Mouse (Mus musculus) left cerebral cortex, adult 18-20 months (tissue): ENCODE measurements around the gene Senp8. TPM values are rescaled to one million over a fixed set of nuclear protein-coding genes. Genes with fewer than 3 reads are reported as not detected.
"Not testable (repeated sequence)": the region's sequence is repeated elsewhere in the genome, so short reads cannot be mapped to it uniquely, and the experiment has no call there.

Experiments used
- DNase-seq, 2 experiments: peaks; one replicate each; pipeline ENCODE4 v3.0.0; 2021 to 2022; ENCODE audit warnings: low spot score in 2 of 2, mixed read lengths in 1 of 2
- long read RNA-seq, 2 experiments: library from polyadenylated mRNA; stranded (forward); transcript quantifications; one replicate each; pipeline ENCODE4 v2.0.0; 2021
- total RNA-seq, 2 experiments: library from RNA; stranded (reverse); gene quantifications; 2 replicates each; pipeline ENCODE4 v1.2.3; 2021

The Senp8 gene
- total RNA-seq, result 10 to 100 TPM in 1 of 2 experiments, 1 to 10 TPM in 1; 9.9 to 11.6 TPM
- long read RNA-seq, experiment 1, partial matches to known transcripts, result 0 of 4 reads
- long read RNA-seq, experiment 1, other reads (novel, unspliced or antisense), result 0 of 4 reads
- long read RNA-seq, experiment 2, partial matches to known transcripts, result 0 of 1 reads
- long read RNA-seq, experiment 2, other reads (novel, unspliced or antisense), result 1 of 1 reads

GRCm38 (mm10) chr9:59750267-59751065 lies at the start of gene Senp8, which contains the start of gene Myo9a:
Gene Senp8 (minus strand): TSS chr9:59750710.
Gene Myo9a (plus strand): TSS chr9:59750896.
- DNase-seq, result peak; percentile 99 to 100

DNA sequence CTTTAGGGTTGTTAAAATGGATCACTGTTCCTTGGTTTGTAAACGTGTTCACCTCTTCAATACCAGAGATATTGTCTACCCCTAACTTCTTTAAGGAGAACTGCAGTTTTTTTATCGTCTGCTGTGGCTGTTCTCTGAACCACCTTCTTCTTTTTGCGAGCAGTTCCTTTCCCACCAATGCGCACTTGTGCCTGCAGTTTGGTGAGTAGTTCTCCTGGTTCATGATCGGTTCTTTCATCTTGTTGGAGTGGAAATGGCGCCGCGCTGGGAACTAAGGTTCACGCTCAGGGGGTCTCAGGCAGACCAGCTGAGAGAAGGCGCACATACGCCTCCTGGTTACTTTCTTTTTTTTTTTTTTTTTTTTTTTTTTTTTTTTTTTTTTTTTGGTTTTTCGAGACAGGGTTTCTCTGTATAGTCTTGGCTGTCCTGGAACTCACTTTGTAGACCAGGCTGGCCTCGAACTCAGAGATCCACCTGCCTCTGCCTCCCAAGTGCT lies 16.5 kb upstream of the Senp8 start:
- not testable (repeated sequence) for DNase-seq

GRCm38 (mm10) chr9:59760515-59760914 lies 10.0 kb upstream of the Senp8 start:
- no peak for DNase-seq

DNA sequence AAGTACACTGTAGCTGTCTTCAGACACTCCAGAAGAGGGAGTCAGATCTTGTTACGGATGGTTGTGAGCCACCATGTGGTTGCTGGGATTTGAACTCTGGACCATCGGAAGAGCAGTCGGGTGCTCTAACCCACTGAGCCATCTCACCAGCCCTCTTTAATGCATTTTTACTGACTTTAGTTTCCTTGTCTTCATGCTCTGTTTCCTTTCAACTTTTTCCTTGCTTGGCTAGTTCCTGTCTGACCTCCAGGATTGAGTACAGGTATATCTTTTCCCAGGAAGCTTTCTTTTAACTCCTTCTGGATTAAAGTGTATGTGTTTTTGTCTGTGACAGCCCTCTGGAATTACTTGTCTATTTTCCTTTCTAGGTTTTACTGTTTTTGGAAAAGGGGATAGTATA lies 6.5 kb upstream of the Senp8 start:
- DNase-seq, result not testable (repeated sequence)

- no peak for DNase-seq
These were observed 4.7 kb upstream of the Senp8 start for GRCm38 (mm10) chr9:59755199-59755598.

GRCm38 (mm10) chr9:59751966-59752365 lies 1.5 kb upstream of the Senp8 start:
- DNase-seq, result no peak

DNA sequence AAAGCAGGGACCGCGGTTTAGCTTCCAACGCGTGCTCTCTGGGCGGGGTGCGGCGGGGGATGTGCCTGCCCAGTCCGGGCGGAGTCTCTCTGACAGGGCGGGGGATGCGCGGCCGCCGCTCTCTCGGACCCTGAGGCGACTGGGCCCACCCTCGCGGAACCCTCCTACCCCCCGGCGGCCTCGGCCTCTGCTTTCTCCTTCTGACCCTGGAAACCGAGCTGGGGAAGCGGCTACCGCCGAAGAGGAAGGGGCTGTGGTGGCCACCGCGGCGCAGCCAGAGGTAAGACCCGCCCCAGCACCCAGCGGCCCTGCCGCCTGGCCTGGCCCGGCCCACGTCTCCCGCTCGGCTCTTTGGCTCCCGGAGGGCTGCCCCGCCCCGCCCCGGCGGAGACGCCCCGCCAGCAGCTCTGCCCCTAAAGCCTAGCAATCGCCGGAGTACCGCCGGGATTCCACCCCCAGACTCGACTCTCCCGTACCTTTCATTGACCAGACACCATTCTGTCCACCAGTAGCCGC lies 614 bp upstream of the Senp8 start:
- DNase-seq, result peak; percentile 64 to 78

DNA sequence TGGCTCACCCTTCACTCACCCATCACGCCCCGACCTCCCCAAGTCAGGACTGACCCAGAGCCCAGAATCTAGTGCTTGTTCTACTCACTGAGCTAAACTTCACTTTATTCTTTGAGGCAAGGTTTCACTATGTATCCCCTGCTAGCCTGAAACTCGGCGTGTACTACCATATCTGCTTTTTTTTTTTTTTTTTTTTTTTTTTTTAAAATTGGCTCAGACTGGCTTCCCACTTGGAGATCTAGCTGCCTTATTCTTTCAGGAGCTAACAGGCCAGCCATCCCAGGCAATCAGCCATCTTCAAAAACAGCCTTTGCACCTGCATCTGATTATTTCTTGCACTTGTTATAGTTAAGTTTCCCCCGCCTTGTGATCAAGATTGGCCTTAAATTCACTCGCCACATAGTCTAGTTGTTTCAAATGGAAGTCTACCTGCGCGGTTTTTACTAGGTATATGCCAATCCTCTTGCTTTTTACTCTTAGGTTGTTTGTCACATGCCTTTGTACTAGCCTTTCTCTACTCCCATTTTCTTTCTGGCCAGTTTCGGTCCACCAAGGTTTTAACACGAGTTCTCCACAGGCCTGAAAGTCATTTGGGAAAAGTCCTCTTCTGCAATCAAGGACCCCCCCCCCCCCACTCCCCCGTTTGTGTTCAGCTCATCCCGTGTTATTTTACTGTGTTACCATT lies 787 bp downstream of the Senp8 start:
- DNase-seq, result no peak

DNA sequence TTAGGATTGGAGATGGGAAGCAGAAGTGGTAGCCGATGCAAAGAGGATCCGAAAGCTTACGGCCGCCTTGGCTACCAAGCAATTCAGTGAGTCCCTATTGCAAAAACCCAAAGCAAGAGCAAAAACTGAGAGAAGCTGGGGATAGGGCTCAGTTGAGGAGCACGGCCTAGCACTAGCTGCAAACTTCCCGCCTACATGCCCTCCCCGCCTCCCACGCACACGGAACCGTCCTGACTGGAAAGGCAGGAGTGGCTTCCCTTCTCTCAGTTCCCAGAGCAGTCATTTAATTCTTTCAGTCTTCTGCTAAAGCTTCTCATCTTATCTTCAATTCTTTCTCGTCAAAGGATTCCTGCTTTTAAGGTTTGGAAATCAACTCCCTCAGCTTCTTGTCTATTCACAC lies 1.5 kb downstream of the Senp8 start:
- DNase-seq, result peak; percentile 39 to 42

DNA sequence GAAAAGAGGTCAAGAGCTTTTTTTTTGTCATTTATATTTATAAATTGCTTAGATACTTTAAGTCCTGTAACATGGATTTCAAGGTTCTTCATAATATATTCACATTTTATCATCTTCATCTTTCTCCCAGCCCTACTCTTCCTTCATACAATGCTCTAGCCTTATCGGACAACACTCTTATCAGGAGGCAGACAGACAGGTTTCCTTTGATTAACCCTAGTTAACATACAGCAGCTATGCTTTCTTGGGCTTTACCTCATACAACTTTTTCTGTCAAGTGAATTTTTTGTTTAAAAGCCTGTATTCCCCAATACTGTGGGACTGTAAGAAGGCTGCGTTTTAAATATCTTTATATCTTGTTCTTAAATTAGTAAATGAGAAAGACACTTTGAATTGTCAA lies 2.1 kb downstream of the Senp8 start:
- DNase-seq, result no peak

DNA sequence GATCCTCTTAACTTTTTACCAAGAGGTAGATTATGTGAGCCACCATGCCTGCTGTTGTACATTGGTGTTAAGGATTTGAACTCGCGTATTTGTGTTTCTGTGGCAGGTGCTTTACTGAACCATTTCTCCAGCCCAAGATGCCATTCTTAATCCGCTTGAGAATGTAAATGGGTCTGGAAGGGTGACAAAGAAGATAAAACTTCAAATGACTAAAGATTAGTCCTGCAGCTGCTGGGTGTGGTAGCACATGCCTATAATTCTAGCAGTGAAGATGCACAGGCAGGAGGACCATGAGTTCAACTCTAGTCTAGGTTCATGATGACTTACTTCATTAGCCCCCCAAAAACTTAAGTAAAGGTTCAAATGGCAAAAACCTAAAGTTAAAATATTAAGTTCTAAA lies 6.6 kb downstream of the Senp8 start:
- DNase-seq, result no peak

DNA sequence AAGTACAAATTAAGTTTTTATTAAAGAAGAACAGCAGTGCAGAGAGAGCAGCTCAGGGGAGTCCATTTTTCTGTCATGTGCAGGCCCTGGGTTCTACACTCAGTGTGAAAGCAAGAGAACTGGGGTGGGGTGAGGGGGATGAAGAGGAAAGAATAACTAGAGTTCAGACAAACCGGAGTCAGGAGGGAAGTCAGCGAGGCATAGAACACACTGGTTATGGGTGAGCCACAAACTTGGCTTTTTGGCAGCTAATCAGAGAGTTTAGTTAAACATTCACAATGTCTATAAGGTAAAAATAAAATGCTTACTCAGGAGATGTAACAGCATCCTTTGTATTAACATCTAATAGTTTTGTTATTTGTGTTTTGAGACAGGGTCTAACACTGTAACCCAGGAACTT lies 9.9 kb downstream of the Senp8 start:
- no peak for DNase-seq

DNA sequence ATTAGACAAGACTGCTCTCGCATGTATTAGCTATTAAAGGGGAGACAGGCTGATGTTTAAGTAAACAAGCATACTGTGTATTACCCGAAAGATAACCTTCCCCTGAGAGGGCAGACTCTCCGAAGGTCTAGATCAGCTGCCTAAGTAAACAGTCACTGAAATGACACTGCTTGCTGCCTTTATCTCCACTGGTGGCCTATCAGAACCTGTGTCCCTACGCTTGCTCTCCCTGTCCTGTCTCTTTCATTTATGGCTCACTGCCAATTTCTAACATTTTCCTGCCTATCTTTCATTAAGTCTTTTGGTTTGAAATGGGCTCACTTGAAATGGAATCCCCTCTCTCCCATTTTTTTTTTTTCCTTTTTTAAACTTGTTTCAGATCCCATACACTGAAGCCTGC lies 15.1 kb downstream of the Senp8 start:
- no peak for DNase-seq

DNA sequence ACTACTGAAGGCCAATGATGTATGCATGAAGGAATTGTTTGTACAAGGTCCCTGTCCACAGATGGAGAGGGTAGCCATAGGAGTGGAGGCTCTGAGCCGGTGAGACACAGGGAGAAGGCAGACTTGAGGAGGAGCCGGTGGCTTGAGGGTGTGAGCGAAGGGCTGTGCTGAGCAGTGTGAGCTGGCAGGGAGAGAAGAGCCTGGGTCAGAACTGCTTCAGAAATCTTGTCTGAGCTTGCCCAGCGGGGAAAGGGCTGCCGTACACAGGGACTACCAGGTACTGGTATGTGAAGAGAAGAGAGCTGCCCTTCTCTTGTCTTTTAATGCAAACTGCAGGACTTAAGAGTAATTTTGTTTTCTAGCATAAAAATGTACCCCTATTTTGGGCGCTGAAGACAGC lies 17.4 kb downstream of the Senp8 start:
- DNase-seq, result no peak

- DNase-seq, result no peak
These were observed 19.4 kb downstream of the Senp8 start for GRCm38 (mm10) chr9:59731136-59731535.

DNA sequence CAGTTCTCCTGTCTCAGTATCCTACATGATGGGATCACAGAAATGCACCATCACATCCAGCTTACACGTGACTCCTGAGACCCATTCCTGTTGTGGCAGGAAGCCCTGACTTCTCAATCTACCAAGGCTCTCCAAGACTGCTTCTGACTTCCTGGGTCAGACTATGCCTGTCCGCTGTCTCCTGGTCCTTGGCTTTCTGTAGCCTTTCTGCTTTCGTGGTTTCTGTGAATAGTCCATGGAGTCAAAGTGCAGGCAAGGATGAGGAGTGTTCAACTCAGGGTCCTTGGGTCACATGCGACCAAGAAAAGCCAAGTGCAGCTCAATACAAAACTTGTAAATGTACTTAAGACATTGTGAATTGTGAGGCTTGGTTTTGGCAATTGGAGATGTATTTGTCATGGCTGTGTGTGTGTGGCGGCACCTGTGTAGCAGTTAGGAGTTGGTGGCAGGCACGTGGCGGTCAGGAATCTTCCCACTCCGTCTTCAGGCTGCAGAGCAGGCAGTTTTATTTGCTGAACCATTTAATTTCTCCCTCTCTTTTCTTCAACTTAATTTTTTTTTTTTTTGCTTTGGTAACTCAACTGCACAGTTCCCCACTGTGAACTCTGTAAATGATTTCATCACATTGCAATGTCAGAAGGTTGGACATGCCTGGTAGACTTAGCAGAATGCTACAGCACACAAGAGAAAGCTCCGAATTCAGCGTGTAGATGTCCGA lies 22.8 kb downstream of the Senp8 start:
- DNase-seq, result no peak

DNA sequence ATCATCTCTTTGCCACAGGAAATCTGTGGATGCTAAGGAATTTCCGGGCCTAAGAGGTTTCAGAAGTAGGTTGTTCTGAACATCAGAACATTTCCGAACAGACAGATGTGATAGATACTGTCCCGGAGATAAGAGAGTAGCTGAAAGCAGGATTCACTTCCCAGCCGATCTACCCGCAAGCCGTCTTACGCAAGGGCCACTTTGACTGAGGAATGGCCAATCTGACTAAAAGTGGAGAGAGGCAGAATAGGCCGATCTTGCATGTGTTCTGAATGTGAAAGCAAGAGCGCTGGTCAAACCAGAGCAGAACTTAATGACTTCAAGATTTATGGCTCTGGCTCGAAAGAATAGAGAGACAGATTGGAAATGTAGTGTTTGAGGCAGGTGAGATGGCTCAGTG lies 25.0 kb downstream of the Senp8 start:
- DNase-seq, result no peak

GRCm38 (mm10) chr9:59723791-59724442 lies 26.6 kb downstream of the Senp8 start:
- DNase-seq, result peak; percentile 14 to 26

GRCm38 (mm10) chr9:59723096-59723657 lies 27.3 kb downstream of the Senp8 start:
- peak; percentile 72 to 73 for DNase-seq

- DNase-seq, result no peak
These were observed 29.4 kb downstream of the Senp8 start for GRCm38 (mm10) chr9:59721144-59721543.
